Mouse (Mus musculus) forebrain, embryonic 14.5 days (tissue): Measurements from ENCODE around the gene Rps15a. TPM values are rescaled to one million over a fixed set of nuclear protein-coding genes. Genes with fewer than 3 reads are reported as not detected.

Experiments
- ATAC-seq: fragments of 200-750 bp; cut with Nextera tagmentation; 2 replicates; pipeline ENCODE4 v1.8.0; 2017; ENCODE audit warnings: mild to moderate bottlenecking, moderate library complexity
- DNase-seq: peaks from one replicate; pipeline ENCODE4 v3.0.0-alpha.2; 2015; ENCODE audit warnings: low spot score
- H3K27ac ChIP-seq: fragments of 300-500 bp; sonication (generic); 2 replicates; pipeline ENCODE4 v1.5.1; 2014; ENCODE audit warnings: low read depth, mild to moderate bottlenecking, control low read depth, low read length, moderate library complexity
- H3K27me3 ChIP-seq: fragments of 300-500 bp; sonication (generic); replicated peaks from 2 replicates; pipeline ENCODE4 v1.6.1; 2014; ENCODE audit warnings: low read length, control low read depth, mixed read lengths; ENCODE audit not compliant: control insufficient read depth, insufficient read depth
- H3K36me3 ChIP-seq: fragments of 300-500 bp; sonication (generic); 2 replicates; pipeline ENCODE4 v1.6.1; 2014; ENCODE audit warnings: low read length, control low read depth; ENCODE audit not compliant: control insufficient read depth, insufficient read depth
- H3K4me1 ChIP-seq: fragments of 300-500 bp; sonication (generic); 2 replicates; pipeline ENCODE4 v1.6.1; 2014; ENCODE audit warnings: antibody characterized with exemption, low read length, control low read depth; ENCODE audit not compliant: control insufficient read depth, insufficient read depth
- H3K4me2 ChIP-seq: fragments of 300-500 bp; sonication (generic); 2 replicates; pipeline ENCODE4 v1.6.1; 2014; ENCODE audit warnings: mild to moderate bottlenecking, control low read depth, low read length
- H3K4me3 ChIP-seq: fragments of 300-500 bp; sonication (generic); 2 replicates; pipeline ENCODE4 v1.5.1; 2014; ENCODE audit warnings: low read depth, low read length, control low read depth
- H3K9ac ChIP-seq: fragments of 300-500 bp; sonication (generic); 2 replicates; pipeline ENCODE4 v1.6.1; 2014; ENCODE audit warnings: mild to moderate bottlenecking, low read length, control low read depth, moderate library complexity
- H3K9me3 ChIP-seq: fragments of 300-500 bp; sonication (generic); replicated peaks from 2 replicates; pipeline ENCODE4 v1.6.1; 2016; ENCODE audit warnings: low read length, control low read depth, mixed read lengths; ENCODE audit not compliant: control insufficient read depth
- WGBS: fragments of 180-500 bp; shearing (Covaris S2); extraction: QIAGEN DNeasy Blood & Tissue Kit; methylation state at CpG from one replicate; pipeline ENCODE4 v1.1.7; 2014; 5-methylcytosine and 5-hydroxymethylcytosine counted together
- polyA plus RNA-seq: library from polyadenylated mRNA; unstranded; fragments of >200 nt; fragmentation: Nextera tagmentation; extraction: Ambion mirVana; gene quantifications from 2 replicates; pipeline ENCODE4 v1.2.1, GENCODE M21; 2014

The Rps15a gene
- polyA plus RNA-seq, 1 experiment from 2014 or later, result 717 TPM

DNA sequence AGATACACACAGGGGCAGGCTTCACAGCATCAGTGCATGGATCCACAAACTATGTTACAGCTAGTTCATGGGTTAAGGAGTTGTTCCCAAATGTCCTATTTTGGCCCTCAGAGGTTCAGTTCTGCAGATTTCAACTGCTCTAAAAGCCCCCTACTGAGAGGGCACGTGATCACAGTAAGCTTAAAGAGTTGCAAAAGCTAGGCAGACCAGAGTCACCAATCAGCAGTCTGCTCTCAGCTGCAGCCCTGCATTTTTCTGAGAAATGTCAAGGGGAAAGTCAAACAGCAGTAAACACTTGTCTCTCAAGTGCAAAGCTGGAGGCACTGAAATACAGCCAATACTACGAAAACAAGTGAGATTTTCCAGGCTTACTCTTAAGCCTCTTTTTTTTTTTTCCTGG, 3.2 kb upstream of the Rps15a start:
- peaks cover 64% of the 10 kb centered on the region for H3K36me3 ChIP-seq
- no peak overlapping the region for H3K9ac ChIP-seq

DNA sequence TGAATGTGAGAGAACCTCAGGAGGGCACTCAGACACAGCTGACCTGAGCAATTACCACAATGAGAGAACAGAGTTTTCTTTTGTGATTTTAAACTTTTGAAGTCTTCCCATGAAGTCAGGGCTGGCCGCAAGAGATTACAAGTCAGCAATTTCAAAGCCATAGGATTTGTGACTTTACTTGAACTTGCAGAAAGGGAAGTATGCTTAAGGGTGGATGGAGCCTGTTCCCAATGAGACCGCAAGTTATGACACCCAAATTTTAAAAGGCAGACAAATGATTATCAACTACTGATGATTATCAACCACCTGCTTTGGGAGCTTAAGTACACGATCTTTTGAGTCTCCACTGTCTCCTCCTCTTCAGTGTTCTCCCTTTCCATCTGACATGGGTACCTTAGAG, 2.4 kb upstream of the Rps15a start:
- no peak overlapping the region for H3K4me2 ChIP-seq
- 86% methylated on average over 3 of the region's 3 CpGs for WGBS
- H3K4me1 ChIP-seq, result peaks cover 15% of the 10 kb centered on the region
- H3K27me3 ChIP-seq, result no peaks in the 10 kb centered on the region
- no peak overlapping the region for H3K9ac ChIP-seq
- no peak overlapping the region for H3K4me3 ChIP-seq
- no peaks in the 10 kb centered on the region for H3K9me3 ChIP-seq
- no peak overlapping the region for H3K27ac ChIP-seq
- ATAC-seq, result no peak
- no peak for DNase-seq
- peaks cover 65% of the 10 kb centered on the region for H3K36me3 ChIP-seq

More for the DNA sequence above, 3.2 kb upstream of the Rps15a start:
- Histone ChIP-seq H3K4me3 (no peak overlapping the region), H3K9me3 (no peaks in the 10 kb centered on the region), H3K27ac (no peak overlapping the region), H3K27me3 (no peaks in the 10 kb centered on the region), H3K4me1 (peaks cover 8% of the 10 kb centered on the region), H3K4me2 (no peak overlapping the region)
- no peak for ATAC-seq
- DNase-seq, result no peak
- WGBS, result 44% methylated on average over 2 of the region's 2 CpGs

DNA sequence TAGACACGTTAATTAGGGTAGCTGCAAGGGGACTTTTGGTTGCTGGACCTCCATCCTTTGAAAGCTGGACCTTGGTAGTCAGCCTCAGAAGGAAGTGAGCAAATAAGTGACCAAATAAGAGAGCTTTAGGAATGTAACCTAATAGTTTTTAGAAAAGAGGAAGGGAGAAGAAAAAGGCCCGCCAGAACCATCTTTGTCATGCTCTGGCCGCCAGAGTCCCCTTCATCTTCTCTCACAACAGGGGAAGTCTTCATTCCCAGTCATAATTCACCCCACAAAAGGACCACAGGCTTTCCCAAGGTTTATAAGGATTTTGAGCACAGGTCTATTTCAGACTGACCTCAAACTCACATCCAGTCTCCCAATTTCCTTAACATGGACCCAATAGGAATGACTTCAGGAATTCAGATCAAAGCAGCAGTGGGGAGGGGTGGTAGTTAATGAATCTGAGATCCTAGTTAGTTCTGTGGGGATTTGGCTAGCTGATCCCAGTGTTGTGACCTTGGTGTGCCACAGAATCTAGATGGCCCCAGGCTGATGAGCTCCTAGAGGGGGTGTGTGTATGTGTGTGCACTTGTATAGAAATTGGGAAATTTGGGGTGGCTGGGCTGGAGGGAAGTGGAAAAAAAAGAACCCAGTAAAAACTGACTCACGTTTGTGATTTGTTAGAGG, 1.7 kb upstream of the Rps15a start:
- Histone ChIP-seq H3K27ac (no peak overlapping the region; the same call in 1 of the 2 replicates), H3K9me3 (no peaks in the 10 kb centered on the region), H3K36me3 (peaks cover 66% of the 10 kb centered on the region), H3K4me2 (no peak overlapping the region), H3K4me3 (no peak overlapping the region), H3K4me1 (peaks cover 21% of the 10 kb centered on the region), H3K9ac (no peak overlapping the region), H3K27me3 (no peaks in the 10 kb centered on the region)
- ATAC-seq (no peak), DNase-seq (no peak)
- 42% methylated on average over 4 of the region's 4 CpGs for WGBS

GRCm38 (mm10) chr7:118116787-118117538, 975 bp upstream of the Rps15a start:
- 16% methylated on average over 8 of the region's 8 CpGs for WGBS
- H3K27me3 ChIP-seq, result no peaks in the 10 kb centered on the region
- no peak for DNase-seq
- peaks cover 66% of the 10 kb centered on the region for H3K36me3 ChIP-seq
- peak overlapping the region; percentile 97; the same call in 1 of the 2 replicates for H3K4me3 ChIP-seq
- H3K4me2 ChIP-seq, result peak overlapping the region; percentile 96
- H3K9ac ChIP-seq, result peak overlapping the region; percentile 71; the same call in 1 of the 2 replicates
- ATAC-seq, result peak; percentile 1; the same call in 1 of the 2 replicates
- H3K9me3 ChIP-seq, result no peaks in the 10 kb centered on the region
- peaks cover 23% of the 10 kb centered on the region for H3K4me1 ChIP-seq
- H3K27ac ChIP-seq, result no peak overlapping the region; the same call in 1 of the 2 replicates

DNA sequence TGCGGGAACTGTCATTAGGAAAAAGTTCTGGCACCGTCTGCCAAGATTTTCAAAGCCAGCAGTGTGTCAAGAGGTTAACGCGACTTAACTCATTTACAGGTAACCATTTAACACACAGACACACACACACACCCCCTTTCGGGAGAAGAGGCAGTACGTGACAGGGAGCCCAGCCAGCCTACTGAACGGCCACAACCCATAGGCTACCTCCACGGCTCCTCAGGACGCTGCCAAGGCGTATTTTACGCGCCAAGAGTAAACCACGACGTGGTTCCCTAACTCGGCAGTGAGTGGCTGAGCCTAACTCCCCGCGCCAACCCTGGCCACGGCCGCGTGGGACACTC, 483 bp downstream of the Rps15a start:
- Histone ChIP-seq H3K9ac (peak overlapping the region; percentile 98), H3K36me3 (peaks cover 68% of the 10 kb centered on the region), H3K4me3 (peak overlapping the region; percentile 97), H3K9me3 (no peaks in the 10 kb centered on the region), H3K4me2 (peak overlapping the region; percentile 96), H3K4me1 (peaks cover 30% of the 10 kb centered on the region), H3K27ac (peak overlapping the region; percentile 87), H3K27me3 (no peaks in the 10 kb centered on the region)
- WGBS, result 0% methylated on average over 20 of the region's 20 CpGs
- peak; percentile 40 for DNase-seq
- ATAC-seq, result peak; percentile 58; the same call in 1 of the 2 replicates

DNA sequence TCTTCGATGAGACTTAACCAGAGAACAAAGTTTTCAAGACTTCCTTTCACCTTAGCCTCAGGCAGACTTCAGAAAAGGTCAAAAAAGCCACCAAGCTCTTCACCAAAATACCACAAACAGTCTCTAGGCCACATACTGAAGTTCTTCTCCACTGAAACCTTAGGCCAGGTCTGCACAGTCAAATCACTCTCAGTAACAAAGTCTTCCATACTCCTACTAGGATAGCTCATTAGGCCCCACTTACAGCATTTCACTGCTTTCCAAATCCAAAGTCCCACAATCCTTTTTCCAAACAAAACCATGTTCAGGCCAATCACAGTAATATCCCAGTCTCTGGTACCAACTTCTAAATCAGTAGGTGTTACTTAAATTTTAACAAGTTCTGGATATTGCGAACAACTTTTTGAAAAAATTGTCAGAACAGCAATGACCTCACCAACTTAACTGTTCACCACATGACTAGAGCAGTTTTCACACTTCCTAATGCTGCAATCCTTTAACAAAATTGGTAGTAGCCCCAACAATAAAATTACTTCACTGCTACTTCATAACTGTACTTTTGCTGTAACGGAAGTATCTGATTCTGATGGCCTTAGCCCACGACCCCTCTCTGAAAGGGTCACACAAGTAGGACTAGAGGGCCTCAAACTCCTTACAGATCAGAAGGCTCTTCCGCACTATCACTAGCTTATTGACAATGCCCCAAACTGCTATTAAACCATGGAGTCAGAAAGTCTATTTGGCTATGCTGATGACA, 2.3 kb downstream of the Rps15a start:
- Histone ChIP-seq H3K9ac (peak overlapping the region; percentile 98; the same call in 1 of the 2 replicates), H3K4me2 (peak overlapping the region; percentile 96), H3K27ac (no peak overlapping the region), H3K36me3 (peaks cover 68% of the 10 kb centered on the region), H3K27me3 (no peaks in the 10 kb centered on the region), H3K9me3 (no peaks in the 10 kb centered on the region), H3K4me1 (peaks cover 30% of the 10 kb centered on the region), H3K4me3 (peak overlapping the region; percentile 97; the same call in 1 of the 2 replicates)
- ATAC-seq (no peak), DNase-seq (no peak)
- WGBS, result 77% methylated on average over 5 of the region's 5 CpGs

GRCm38 (mm10) chr7:118111128-118111527, 4.9 kb downstream of the Rps15a start:
- 83% methylated on average over 3 of the region's 3 CpGs for WGBS
- Histone ChIP-seq H3K4me2 (peak overlapping the region; percentile 21; the same call in 1 of the 2 replicates), H3K4me1 (peaks cover 30% of the 10 kb centered on the region), H3K27me3 (no peaks in the 10 kb centered on the region), H3K36me3 (peaks cover 87% of the 10 kb centered on the region), H3K9me3 (no peaks in the 10 kb centered on the region), H3K9ac (no peak overlapping the region), H3K4me3 (no peak overlapping the region), H3K27ac (no peak overlapping the region)
- ATAC-seq (no peak), DNase-seq (no peak)

DNA sequence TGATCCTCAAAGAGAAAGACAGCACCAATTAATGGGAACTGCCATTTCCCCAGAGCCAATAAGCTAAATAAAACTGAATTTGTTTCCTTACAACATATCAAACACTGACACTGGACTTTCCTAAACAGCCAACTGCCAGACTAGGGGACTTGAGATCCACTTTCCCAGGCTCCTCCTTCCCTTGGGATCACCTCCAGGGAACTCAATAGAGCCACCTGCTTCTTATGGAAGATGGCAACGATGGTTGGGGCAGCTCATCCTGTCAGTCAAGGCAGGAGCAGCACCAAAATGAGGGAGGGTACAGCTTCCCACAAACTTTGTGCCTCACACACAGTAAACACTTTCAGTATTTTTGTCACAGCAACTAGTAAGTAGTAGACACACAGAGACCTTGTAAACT, 8.3 kb downstream of the Rps15a start:
- Histone ChIP-seq H3K4me2 (no peak overlapping the region), H3K9ac (no peak overlapping the region), H3K27ac (no peak overlapping the region), H3K9me3 (no peaks in the 10 kb centered on the region), H3K4me1 (peaks cover 9% of the 10 kb centered on the region), H3K4me3 (no peak overlapping the region), H3K36me3 (peaks cover 88% of the 10 kb centered on the region), H3K27me3 (no peaks in the 10 kb centered on the region)
- 57% methylated on average over 1 of the region's 1 CpGs for WGBS
- DNase-seq, result no peak
- no peak for ATAC-seq
